Mouse (Mus musculus): ENCODE results near the gene Cdca8.
"Not testable (repeated sequence)": the region's sequence is repeated elsewhere in the genome, so short reads cannot be mapped to it uniquely, and the experiment has no call there.

Gene Cdca8

DNA sequence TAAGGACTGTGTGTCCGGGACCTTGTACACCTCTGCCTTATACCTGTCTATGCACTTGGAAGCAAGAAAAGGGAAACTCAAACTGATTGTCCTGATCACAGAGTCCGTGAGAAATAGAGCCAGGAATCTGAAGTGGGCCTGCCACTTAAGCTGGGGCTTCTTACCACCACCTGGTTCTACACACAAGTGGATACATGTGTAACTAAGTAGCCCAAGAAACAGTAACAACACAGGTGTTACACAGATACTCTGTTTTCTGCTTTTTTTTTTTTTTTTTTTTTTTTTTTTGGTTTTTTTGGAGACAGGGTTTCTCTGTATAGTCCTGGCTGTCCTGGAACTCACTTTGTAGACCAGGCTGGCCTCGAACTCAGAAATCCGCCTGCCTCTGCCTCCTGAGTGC, at the start of gene Cdca8:
Gene Cdca8, minus strand, starts transcription at position 101 of the 400 bp plus-strand sequence.
- not testable (repeated sequence) for H3K36me3 ChIP-seq (ENCODE audit: control insufficient read depth, insufficient read depth, low read length, poor library complexity, severe bottlenecking); H3K27me3 ChIP-seq (ENCODE audit: control insufficient read depth, insufficient read depth, low read length, poor library complexity, severe bottlenecking); DNase-seq (ENCODE audit: low read depth, low spot score)

GRCm38 (mm10) chr4:124988382-124988781, 49.3 kb upstream of the Cdca8 start:
- Histone ChIP-seq H3K36me3 (ENCODE audit: control insufficient read depth, insufficient read depth, low read length, poor library complexity, severe bottlenecking) (no peaks in the 10 kb centered on the region), H3K27me3 (ENCODE audit: control insufficient read depth, insufficient read depth, low read length, poor library complexity, severe bottlenecking) (no peaks in the 10 kb centered on the region)
- no peak for DNase-seq (ENCODE audit: low read depth, low spot score)

DNA sequence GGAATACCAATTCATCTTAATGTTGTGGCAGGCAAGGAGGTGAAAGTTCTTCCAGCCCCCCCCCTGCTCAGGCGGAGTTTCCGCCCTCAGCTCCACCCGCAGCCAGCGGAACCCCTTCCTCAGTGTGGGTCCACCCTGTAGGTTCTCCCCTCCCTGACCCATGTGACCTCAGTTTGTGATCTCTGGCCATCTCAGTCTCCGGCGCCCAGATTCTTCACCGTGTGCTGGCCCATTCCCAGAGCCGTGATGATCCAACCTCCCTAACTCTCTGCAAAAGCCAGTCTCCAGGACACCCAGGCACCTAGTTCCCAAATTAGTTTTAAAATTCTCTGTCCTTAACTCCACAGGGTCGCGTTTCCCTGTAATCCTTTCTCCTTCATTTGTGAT, 48.6 kb upstream of the Cdca8 start:
- H3K36me3 ChIP-seq (ENCODE audit: control insufficient read depth, insufficient read depth, low read length, poor library complexity, severe bottlenecking), result no peaks in the 10 kb centered on the region
- H3K27me3 ChIP-seq (ENCODE audit: control insufficient read depth, insufficient read depth, low read length, poor library complexity, severe bottlenecking), result no peaks in the 10 kb centered on the region
- DNase-seq (ENCODE audit: low read depth, low spot score), result no peak

DNA sequence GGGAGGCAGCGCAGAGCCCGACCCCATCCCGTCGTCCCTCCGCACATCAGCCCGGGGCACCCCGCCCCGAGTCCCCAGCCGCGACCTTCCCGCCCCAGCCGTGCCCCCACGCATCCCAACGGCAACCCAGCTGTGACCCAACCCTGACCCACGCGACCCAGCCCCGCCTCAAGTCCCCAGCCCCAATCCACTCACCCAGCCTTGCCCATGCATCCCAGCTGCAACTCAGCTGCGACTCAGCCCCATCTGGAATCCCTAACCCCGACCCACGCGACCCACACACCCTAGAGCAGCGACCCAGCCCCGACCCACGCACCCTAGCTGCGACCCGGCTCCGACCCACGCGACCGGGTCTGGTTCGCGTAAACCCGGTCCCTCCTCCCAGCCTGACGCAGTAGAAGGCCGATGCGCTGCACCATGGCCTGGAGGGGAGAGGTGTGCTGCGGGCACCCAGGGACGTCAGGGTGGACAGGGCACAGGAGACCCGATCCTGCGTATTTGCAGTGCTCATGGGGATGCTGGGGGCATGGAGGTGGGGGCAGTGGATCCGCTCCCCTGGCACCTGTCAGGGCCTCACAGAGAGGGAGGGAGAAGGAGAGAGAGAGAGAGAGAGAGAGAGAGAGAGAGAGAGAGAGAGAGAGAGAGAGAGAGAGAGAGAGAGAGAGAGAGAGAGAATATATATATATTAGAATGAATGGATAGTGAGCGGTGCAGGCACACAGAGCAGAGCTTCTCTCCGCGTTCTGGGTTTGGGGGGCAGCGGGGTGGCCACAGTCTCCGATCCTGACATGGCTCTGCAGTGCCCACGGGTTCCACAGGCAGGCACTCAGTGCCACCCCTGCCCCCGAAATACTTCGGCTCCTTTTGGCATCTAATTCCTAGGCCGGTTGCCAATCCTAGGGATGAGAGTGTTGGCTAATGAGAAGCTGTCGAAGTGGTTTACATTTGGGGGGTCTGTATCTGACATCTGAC, 47.9 kb upstream of the Cdca8 start:
- H3K36me3 ChIP-seq (ENCODE audit: control insufficient read depth, insufficient read depth, low read length, poor library complexity, severe bottlenecking), result no peaks in the 10 kb centered on the region
- no peaks in the 10 kb centered on the region for H3K27me3 ChIP-seq (ENCODE audit: control insufficient read depth, insufficient read depth, low read length, poor library complexity, severe bottlenecking)
- no peak for DNase-seq (ENCODE audit: low read depth, low spot score)

GRCm38 (mm10) chr4:124985671-124986602, 46.8 kb upstream of the Cdca8 start, which contains the start of gene Rspo1:
TSS of gene Rspo1 (plus strand) at chr4:124986430.
- Histone ChIP-seq H3K36me3 (ENCODE audit: control insufficient read depth, insufficient read depth, low read length, poor library complexity, severe bottlenecking) (no peaks in the 10 kb centered on the region), H3K27me3 (ENCODE audit: control insufficient read depth, insufficient read depth, low read length, poor library complexity, severe bottlenecking) (no peaks in the 10 kb centered on the region)
- no peak for DNase-seq (ENCODE audit: low read depth, low spot score)

GRCm38 (mm10) chr4:124984871-124985670, 46.0 kb upstream of the Cdca8 start:
- no peaks in the 10 kb centered on the region for H3K27me3 ChIP-seq (ENCODE audit: control insufficient read depth, insufficient read depth, low read length, poor library complexity, severe bottlenecking)
- DNase-seq (ENCODE audit: low read depth, low spot score), result no peak
- no peaks in the 10 kb centered on the region for H3K36me3 ChIP-seq (ENCODE audit: control insufficient read depth, insufficient read depth, low read length, poor library complexity, severe bottlenecking)

DNA sequence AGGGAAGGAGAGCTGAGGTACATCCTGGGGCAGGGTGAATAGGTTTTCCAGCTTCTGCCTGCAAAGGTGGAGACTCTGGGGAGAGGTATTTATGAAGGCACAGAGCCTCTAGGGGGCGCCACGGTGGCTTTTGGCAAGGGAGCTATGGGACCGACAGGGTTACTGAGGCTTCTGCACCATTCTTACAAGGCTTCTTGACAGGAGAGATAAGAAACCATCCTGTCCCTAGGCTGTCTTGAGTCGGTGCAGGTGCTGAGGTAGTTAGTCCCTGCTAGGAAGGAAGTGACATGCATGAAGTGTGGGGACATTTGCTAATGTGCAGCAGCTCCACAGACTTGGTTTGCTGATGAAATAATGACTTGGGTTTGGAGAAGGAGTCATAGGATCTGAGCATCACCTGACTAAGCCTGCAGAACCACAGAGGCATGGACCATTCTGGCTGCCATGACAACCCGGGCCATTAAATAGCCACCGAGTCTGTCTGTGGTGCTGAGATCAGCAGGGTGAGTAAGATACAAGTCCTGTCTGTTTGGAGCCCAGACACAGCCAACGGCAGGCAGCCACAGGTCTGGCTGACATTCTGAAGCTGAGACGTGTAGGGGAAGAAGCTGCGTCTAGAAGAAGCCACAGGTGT, 44.9 kb upstream of the Cdca8 start:
- H3K27me3 ChIP-seq (ENCODE audit: control insufficient read depth, insufficient read depth, low read length, poor library complexity, severe bottlenecking), result no peaks in the 10 kb centered on the region
- peak; percentile 31 for DNase-seq (ENCODE audit: low read depth, low spot score)
- no peaks in the 10 kb centered on the region for H3K36me3 ChIP-seq (ENCODE audit: control insufficient read depth, insufficient read depth, low read length, poor library complexity, severe bottlenecking)

GRCm38 (mm10) chr4:124978201-124978600, 39.1 kb upstream of the Cdca8 start:
- Histone ChIP-seq H3K27me3 (ENCODE audit: control insufficient read depth, insufficient read depth, low read length, poor library complexity, severe bottlenecking) (no peaks in the 10 kb centered on the region), H3K36me3 (ENCODE audit: control insufficient read depth, insufficient read depth, low read length, poor library complexity, severe bottlenecking) (no peaks in the 10 kb centered on the region)
- DNase-seq (ENCODE audit: low read depth, low spot score), result no peak

GRCm38 (mm10) chr4:124973296-124973695, 34.2 kb upstream of the Cdca8 start:
- Histone ChIP-seq H3K36me3 (ENCODE audit: control insufficient read depth, insufficient read depth, low read length, poor library complexity, severe bottlenecking) (no peaks in the 10 kb centered on the region), H3K27me3 (ENCODE audit: control insufficient read depth, insufficient read depth, low read length, poor library complexity, severe bottlenecking) (no peaks in the 10 kb centered on the region)
- no peak for DNase-seq (ENCODE audit: low read depth, low spot score)

DNA sequence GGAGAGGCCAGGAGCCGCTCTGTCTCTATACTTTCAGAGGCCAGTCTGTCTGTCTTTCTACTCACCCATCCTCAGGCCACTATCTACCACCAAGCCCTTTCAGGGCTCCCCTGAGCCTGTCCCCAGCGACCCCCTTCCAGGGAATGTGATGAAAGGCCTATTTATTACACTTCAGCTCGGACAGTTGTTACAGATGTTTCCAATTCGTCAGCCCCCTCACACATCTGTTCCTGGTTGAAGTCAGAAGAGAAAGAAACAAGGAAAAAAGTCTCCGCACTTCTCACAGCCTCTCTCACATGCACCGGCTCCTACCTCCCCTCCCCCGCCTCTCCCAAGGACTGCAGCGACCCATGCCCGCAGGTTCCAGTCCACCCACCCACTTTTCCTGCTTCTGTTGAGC, 33.2 kb upstream of the Cdca8 start:
- H3K27me3 ChIP-seq (ENCODE audit: control insufficient read depth, insufficient read depth, low read length, poor library complexity, severe bottlenecking), result no peaks in the 10 kb centered on the region
- H3K36me3 ChIP-seq (ENCODE audit: control insufficient read depth, insufficient read depth, low read length, poor library complexity, severe bottlenecking), result no peaks in the 10 kb centered on the region
- no peak for DNase-seq (ENCODE audit: low read depth, low spot score)

GRCm38 (mm10) chr4:124971094-124971493, 32.0 kb upstream of the Cdca8 start:
- H3K36me3 ChIP-seq (ENCODE audit: control insufficient read depth, insufficient read depth, low read length, poor library complexity, severe bottlenecking), result no peaks in the 10 kb centered on the region
- no peaks in the 10 kb centered on the region for H3K27me3 ChIP-seq (ENCODE audit: control insufficient read depth, insufficient read depth, low read length, poor library complexity, severe bottlenecking)

GRCm38 (mm10) chr4:124970677-124971076, 31.6 kb upstream of the Cdca8 start:
- Histone ChIP-seq H3K27me3 (ENCODE audit: control insufficient read depth, insufficient read depth, low read length, poor library complexity, severe bottlenecking) (no peaks in the 10 kb centered on the region), H3K36me3 (ENCODE audit: control insufficient read depth, insufficient read depth, low read length, poor library complexity, severe bottlenecking) (no peaks in the 10 kb centered on the region)
- no peak for DNase-seq (ENCODE audit: low read depth, low spot score)

More at GRCm38 (mm10) chr4:124971094-124971493, 32.0 kb upstream of the Cdca8 start:
- no peak for DNase-seq (ENCODE audit: low read depth, low spot score)

- DNase-seq (ENCODE audit: low read depth, low spot score), result no peak
- Histone ChIP-seq H3K27me3 (ENCODE audit: control insufficient read depth, insufficient read depth, low read length, poor library complexity, severe bottlenecking) (no peaks in the 10 kb centered on the region), H3K36me3 (ENCODE audit: control insufficient read depth, insufficient read depth, low read length, poor library complexity, severe bottlenecking) (no peaks in the 10 kb centered on the region)
These were observed 31.1 kb upstream of the Cdca8 start for GRCm38 (mm10) chr4:124970194-124970593.
